Mouse (Mus musculus) layer of hippocampus, adult 2 months (tissue): Measurements from ENCODE around the gene Tktl1. TPM values are rescaled to one million over a fixed set of nuclear protein-coding genes. Genes with fewer than 3 reads are reported as not detected.
"Not testable (repeated sequence)": the region's sequence is repeated elsewhere in the genome, so short reads cannot be mapped to it uniquely, and the experiment has no call there.

Experiments
- DNase-seq, 2 experiments: peaks; one replicate each; pipeline ENCODE4 v3.0.0; 2022; ENCODE audit warnings: low spot score in 2 of 2
- H3K27ac ChIP-seq: fragments of 200-600 bp; 2 replicates; pipeline ENCODE4 v1.8.1; 2022
- H3K4me3 ChIP-seq: fragments of 200-600 bp; 2 replicates; pipeline ENCODE4 v1.8.1; 2022; ENCODE audit warnings: mild to moderate bottlenecking
- CTCF ChIP-seq: fragments of 200-600 bp; conservative IDR thresholded peaks from 2 replicates; pipeline ENCODE4 v1.8.1; 2022; ENCODE audit warnings: antibody characterized with exemption, mild to moderate bottlenecking, moderate library complexity
- long read RNA-seq, 2 experiments: library from polyadenylated mRNA; stranded (forward); transcript quantifications; one replicate each; pipeline ENCODE4 v2.0.0; 2021; ENCODE audit warnings: borderline mapping rate in 2 of 2
- total RNA-seq, 2 experiments: library from RNA; stranded (reverse); gene quantifications; 2 replicates each; pipeline ENCODE4 v1.2.3; 2021

The Tktl1 gene
- under 1 TPM in 1 of 2 experiments, not detected in 1; 0.17 TPM for total RNA-seq
- long read RNA-seq, experiment 1: 0 reads
- long read RNA-seq, experiment 2: 0 reads

GRCm38 (mm10) chrX:74176959-74177358 is at the start of gene Tktl1:
TSS of gene Tktl1 (plus strand) at chrX:74177259.
- TF ChIP-seq CTCF: no peak
- Histone ChIP-seq H3K4me3 (no peak within 1 kb of the TSS), H3K27ac (no peak within 1 kb of the TSS)
- no peak for DNase-seq

GRCm38 (mm10) chrX:74135263-74135662 is 41.8 kb upstream of the Tktl1 start, which contains the start of gene Mecp2:
TSS of gene Mecp2 (minus strand) at chrX:74135363.
- not testable (repeated sequence) for H3K27ac ChIP-seq, DNase-seq, H3K4me3 ChIP-seq

GRCm38 (mm10) chrX:74167738-74168137 is 9.3 kb upstream of the Tktl1 start, which contains the start of gene Tex28:
TSS of gene Tex28 (minus strand) at chrX:74167838.
- no peak for DNase-seq
- TF ChIP-seq CTCF: no peak
- Histone ChIP-seq H3K27ac (no peak within 1 kb of the TSS), H3K4me3 (no peak within 1 kb of the TSS)

GRCm38 (mm10) chrX:74203556-74203955 is 26.5 kb downstream of the Tktl1 start:
- H3K4me3 ChIP-seq: no peak overlapping the region
- TF ChIP-seq CTCF: no peak

GRCm38 (mm10) chrX:74218496-74218895 is 41.4 kb downstream of the Tktl1 start:
- no peak for DNase-seq
- Histone ChIP-seq H3K27ac (no peak overlapping the region), H3K4me3 (no peak overlapping the region)
- no peak for TF ChIP-seq CTCF

More at GRCm38 (mm10) chrX:74203556-74203955, 26.5 kb downstream of the Tktl1 start:
- no peak overlapping the region for H3K27ac ChIP-seq
- DNase-seq: no peak

GRCm38 (mm10) chrX:74219449-74219848 is 42.4 kb downstream of the Tktl1 start:
- no peak for TF ChIP-seq CTCF
- DNase-seq: no peak
- no peak overlapping the region for H3K4me3 ChIP-seq
- H3K27ac ChIP-seq: no peak overlapping the region

GRCm38 (mm10) chrX:74220099-74220498 is 43.0 kb downstream of the Tktl1 start:
- DNase-seq, H3K27ac ChIP-seq, H3K4me3 ChIP-seq: not testable (repeated sequence)

- no peak for TF ChIP-seq CTCF
- DNase-seq: no peak
- no peak overlapping the region for H3K27ac ChIP-seq
- H3K4me3 ChIP-seq: no peak overlapping the region
Measured at GRCm38 (mm10) chrX:74230038-74230437, 53.0 kb downstream of the Tktl1 start.

GRCm38 (mm10) chrX:74233196-74233595 is 56.1 kb downstream of the Tktl1 start:
- no peak for TF ChIP-seq CTCF
- no peak for DNase-seq
- Histone ChIP-seq H3K4me3 (no peak overlapping the region), H3K27ac (no peak overlapping the region)

GRCm38 (mm10) chrX:74240332-74240731 is 63.3 kb downstream of the Tktl1 start:
- no peak for DNase-seq
- TF ChIP-seq CTCF: no peak
- H3K4me3 ChIP-seq: no peak overlapping the region
- H3K27ac ChIP-seq: no peak overlapping the region

GRCm38 (mm10) chrX:74243396-74243795 is 66.3 kb downstream of the Tktl1 start:
- H3K27ac ChIP-seq: no peak overlapping the region
- TF ChIP-seq CTCF: no peak
- no peak for DNase-seq
- H3K4me3 ChIP-seq: no peak overlapping the region

- no peak for TF ChIP-seq CTCF
- Histone ChIP-seq H3K27ac (0 out of 2 replicates have a peak overlapping the region, but pooled peaks have one; percentile 3), H3K4me3 (no peak overlapping the region; the same call in 1 of the 2 replicates)
- no peak for DNase-seq
Measured at GRCm38 (mm10) chrX:74243807-74244206, 66.7 kb downstream of the Tktl1 start.

GRCm38 (mm10) chrX:74244614-74245083 is 67.6 kb downstream of the Tktl1 start:
- Histone ChIP-seq H3K4me3 (peak overlapping the region; percentile 70; the same call in 1 of the 2 replicates), H3K27ac (peak overlapping the region; percentile 86; the same call in 1 of the 2 replicates)
- DNase-seq: peak in 1 of 2 experiments; percentile 16
- no peak for TF ChIP-seq CTCF

- peak overlapping the region; percentile 70 for H3K4me3 ChIP-seq
- H3K27ac ChIP-seq: peak overlapping the region; percentile 86
- no peak for TF ChIP-seq CTCF
- no peak for DNase-seq
Measured at GRCm38 (mm10) chrX:74245107-74245506, 68.0 kb downstream of the Tktl1 start.
